Mouse (Mus musculus) adrenal gland, postnatal 14 days (tissue): ENCODE measurements around the gene Ndufs2. TPM values are rescaled to one million over a fixed set of nuclear protein-coding genes. Genes with fewer than 3 reads are reported as not detected.
A peak's percentile ranks its signal among the peaks of the same experiment; 100 is the strongest.
"Not testable (repeated sequence)": the region's sequence is repeated elsewhere in the genome, so short reads cannot be mapped to it uniquely, and the experiment has no call there.

Source experiments
- DNase-seq: peaks from one replicate; pipeline ENCODE4 v3.0.0; 2021; ENCODE audit warnings: mixed read lengths
- total RNA-seq: library from RNA; stranded (reverse); gene quantifications from 2 replicates; pipeline ENCODE4 v1.2.3, GENCODE M21; 2021

Ndufs2 gene
- total RNA-seq, 1 experiment from 2014 or later, result 875 TPM

DNA sequence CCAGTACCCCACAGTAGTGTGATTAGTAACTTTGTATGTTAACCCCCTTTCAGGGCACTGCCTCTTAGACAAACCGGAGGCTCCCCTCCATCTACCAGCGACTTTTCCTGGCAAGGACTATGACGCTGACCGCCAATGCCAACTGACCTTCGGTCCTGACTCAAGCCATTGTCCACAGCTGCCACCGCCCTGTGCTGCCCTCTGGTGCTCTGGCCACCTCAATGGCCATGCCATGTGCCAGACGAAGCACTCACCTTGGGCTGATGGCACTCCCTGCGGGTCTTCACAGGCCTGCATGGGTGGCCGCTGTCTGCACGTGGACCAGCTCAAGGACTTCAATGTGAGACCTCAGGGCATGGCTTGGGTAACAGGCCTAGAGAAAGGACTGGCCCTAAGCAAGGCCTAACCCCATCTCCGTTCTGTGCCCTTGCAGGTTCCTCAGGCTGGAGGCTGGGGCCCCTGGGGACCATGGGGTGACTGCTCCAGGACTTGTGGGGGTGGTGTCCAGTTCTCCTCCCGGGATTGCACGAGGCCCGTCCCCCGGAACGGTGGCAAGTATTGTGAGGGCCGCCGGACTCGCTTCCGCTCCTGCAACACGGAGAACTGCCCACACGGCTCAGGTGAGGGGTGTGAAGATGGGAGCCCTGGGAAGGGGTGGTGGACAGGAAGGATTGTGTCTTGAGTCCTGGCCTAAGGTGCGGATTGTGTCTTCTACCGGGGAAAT, 5.1 kb upstream of the Ndufs2 start:
- DNase-seq, result peak; percentile 84

DNA sequence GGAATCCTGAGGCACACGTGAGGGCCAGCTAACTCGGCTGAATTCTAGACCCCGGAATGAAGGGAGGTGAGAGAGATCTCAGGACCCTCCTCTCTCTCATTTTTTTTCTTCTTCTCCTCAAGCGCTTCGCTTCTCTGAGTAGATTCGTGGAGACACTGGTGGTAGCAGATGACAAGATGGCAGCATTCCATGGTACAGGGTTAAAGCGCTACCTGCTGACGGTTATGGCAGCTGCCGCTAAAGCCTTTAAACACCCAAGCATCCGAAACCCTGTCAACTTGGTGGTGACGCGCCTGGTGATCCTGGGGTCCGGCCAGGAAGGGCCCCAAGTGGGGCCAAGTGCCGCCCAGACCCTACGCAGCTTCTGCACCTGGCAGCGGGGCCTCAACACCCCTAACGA, 1.2 kb upstream of the Ndufs2 start:
- DNase-seq, result no peak

DNA sequence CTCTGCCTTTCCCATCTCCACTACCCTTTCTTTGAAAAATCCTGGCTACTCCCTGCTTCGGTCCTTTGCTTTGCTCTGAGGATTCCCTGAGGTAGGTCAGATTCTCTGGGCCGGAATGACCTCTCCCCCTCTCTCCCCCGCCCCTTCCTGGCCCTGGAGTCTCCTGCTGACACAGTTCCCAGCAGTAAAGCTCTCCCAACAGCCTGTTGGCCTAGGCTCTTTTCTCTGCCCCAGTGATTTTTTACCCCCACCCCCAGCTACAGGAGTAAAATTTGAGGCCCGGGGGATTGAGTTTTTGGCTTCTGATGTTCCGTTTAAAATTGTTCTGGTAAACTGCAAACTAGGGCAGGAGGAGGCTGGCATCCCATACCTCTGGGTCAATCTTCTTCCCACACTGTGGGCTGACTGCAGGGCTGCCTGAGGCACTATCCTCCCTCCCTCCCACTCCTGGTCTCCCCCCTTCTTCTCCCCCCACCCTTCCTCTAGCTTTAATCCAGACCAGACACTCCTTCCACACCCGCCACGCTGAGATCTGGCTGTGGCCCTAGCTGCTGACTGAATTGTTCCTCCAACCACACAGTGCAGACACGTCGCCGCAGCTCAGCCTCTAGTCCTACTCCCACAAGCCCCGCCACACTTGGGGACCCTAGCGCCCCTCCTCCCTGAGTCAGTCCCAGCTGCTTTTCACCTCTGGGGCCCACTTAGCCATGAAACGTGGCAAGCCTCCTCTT, 571 bp upstream of the Ndufs2 start:
- DNase-seq, result peak; percentile 62

DNA sequence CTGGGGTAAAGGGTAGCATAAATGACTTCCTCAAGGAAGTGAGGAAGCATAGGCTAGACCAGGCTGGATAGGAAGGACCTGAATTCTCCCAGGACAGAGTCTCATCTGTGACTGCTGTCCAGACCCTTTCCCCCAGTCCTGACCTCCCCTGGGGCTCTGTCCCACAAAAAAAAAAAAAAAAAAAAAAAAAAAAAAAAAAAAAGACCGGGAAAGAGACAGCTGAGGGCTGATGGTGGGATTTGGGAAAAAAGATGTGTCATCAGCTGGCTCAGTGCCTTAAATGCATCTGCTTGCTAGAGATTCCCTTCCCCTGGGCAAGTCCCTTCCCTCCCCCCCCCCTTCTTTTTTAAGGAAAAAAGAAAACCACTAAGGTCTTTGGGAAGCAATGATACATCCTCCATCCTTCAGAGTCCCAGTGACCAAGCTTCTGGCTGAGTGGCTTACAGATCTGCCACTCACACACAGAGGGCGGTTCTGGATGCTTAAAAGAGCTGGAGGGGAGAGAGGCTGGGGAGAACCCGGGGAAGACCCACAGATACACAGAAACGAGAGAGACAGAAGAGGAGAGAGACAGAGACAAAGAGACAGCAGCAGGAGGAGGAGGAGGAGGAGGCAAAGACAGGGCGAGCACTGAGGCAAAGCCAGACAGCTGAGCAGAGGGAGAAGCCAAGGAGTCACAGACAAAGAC, 1.1 kb downstream of the Ndufs2 start, which contains the start of gene Adamts4:
Gene Adamts4 (plus strand): TSS at position 509 of the 688 bp plus-strand sequence.
- peak; percentile 57 for DNase-seq

DNA sequence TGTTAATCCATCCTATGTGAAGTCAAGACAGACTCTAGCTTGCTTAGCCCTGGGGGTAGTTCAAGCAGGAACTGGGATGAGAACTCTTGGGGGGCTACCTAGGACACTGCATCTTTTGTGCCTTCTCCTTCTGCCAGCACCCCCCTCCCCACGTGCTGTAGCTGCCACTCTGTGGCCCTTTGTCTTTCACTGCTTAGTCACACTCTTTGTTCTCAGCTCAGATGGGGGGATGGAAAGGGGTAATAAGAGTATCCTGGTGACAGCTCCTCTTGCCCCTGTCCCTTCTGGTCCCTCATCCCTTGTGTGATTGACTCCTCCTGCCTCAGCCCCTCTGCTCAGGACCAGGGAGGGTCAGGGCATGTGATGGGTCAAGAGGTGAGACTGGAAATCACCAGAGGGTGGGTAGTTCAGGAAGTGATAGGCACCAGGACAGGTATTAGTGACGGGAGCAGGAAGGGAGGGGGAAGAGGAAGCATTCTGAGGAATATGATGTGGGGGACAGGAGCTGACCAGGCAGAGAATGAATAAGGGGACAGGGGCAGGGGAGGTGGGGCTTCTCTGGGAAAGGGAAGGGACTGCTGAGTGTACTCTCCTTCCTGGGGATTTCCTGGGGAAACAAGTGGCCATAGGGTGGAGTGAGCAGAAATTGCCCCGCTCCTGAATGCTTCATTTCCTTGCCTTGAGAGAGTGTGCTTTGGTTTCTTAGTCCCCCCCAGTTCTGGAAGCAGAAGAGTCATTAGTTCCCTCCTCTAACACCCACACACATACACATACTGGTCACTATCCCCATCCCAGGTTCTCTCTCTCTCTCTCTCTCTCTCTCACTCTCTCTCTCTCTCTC, 2.6 kb downstream of the Ndufs2 start:
- no peak for DNase-seq

GRCm38 (mm10) chr1:171247916-171248315, 3.3 kb downstream of the Ndufs2 start:
- no peak for DNase-seq

DNA sequence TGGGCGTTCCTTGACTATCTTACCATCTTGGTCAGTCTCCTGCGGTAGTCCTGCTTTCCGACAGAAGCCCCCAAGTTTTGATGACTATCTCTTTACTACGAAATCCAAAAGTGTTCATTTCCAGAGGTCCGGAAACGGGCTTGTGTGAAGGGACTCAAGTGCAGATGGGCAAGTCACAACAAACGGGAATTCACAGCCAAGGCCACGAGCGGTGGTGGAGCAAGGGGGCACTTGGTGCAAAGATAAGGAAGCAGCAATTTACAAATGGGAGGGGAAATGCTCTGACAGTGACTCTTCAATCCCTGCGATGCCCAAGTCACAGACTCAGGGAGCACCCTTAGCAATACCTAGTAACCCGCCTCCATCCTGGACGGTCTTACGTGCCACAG, 3.7 kb downstream of the Ndufs2 start:
- DNase-seq, result peak; percentile 63

- DNase-seq, result peak; percentile 98
These were observed 4.3 kb downstream of the Ndufs2 start for GRCm38 (mm10) chr1:171246709-171247452.

DNA sequence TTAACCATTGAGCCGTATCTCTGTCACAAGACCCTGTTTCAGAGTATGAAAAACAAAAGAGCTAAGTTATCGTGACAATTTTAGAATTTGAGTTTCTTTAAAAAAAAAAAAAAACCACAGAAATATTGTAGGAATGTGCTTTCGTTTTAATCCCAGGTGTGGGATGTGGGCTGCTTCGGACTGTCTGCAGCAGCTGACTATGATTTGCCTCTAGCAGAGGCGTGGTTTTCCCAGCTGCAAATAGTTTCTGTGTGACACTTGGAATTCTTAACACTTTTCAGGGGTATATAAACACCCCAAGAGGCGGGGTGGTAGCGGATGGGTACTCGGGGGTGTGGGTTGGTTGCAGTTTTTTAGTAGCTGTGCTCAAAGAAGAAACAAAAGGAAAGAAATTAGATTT, 5.8 kb downstream of the Ndufs2 start:
- no peak for DNase-seq

GRCm38 (mm10) chr1:171241952-171242351, 9.2 kb downstream of the Ndufs2 start:
- DNase-seq, result not testable (repeated sequence)

DNA sequence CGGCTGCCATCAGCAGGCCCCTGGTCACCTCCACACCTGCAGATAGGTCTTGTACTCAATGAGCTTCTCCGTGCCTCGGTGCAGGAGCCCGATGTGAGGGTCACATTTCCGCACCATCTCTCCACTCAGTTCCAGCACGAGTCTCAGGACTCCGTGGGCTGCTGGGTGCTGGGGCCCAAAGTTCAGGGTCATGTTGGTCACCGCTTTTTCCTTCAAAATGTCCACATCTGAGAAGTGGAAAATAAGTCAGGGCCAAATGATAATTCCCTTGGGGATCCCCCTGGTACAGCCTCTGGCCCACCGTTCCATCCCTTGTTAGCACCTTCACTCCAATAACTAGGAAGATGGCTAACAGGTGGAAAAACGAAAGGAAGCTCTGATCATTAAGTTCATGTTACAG, 10.3 kb downstream of the Ndufs2 start:
- DNase-seq, result peak; percentile 40

GRCm38 (mm10) chr1:171239992-171240744, 11.0 kb downstream of the Ndufs2 start:
- DNase-seq, result peak; percentile 78

DNA sequence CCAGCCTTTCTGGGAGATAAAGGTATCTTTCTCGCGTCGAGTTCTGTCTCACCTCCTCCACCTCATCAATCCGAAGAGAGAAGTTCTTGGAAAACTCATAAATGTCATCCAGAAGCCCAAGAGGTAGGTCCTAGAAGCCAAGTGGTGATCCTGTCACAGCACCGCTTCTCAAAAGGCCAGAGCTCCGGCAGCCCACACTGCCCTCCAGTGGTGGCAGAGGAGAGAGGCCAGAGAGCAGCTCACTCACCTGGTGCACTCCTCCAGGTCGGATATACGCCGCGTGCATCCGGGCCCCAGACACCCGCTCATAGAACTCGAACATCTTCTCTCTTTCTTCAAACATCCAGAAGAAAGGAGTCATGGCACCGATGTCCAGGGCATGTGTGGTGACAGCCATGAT, 12.7 kb downstream of the Ndufs2 start:
- peak; percentile 85 for DNase-seq

DNA sequence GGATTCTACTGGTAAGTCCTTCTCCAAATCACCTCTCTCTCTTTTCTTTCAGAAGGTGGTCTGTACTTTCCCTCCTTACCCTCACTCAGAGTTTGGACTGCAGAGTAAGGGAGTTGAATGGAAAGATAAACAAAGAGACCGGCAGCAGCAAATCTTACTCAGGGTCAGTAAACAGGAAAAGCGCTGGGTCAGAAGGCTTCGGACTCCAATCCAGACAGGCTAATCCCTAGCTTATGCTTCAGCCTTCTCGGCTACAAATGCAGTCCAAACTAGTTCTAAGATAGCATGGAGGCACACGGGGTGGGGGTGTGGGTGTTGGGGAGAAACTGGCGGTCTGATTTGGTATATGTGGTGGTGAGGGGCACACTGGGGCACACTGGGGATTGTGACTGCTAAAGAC, 13.8 kb downstream of the Ndufs2 start:
- DNase-seq, result no peak

DNA sequence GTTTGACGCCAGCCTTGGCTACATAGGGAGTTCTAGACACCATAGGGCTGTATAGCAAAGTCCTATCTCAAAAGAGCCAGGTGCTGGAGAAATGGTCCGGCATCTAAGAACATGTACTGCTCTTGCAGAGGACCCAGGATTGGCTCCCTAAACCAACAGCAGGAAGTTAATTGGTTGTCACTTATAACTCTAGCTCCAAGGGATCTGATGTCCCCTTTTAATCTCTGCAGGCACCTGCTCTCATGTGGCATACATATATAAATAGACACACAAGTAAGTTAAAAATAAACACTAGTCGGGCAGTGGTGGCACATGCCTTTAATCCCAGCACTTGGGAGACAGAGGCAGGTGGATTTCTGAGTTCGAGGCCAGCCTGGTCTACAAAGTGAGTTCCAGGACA, 15.4 kb downstream of the Ndufs2 start:
- no peak for DNase-seq

DNA sequence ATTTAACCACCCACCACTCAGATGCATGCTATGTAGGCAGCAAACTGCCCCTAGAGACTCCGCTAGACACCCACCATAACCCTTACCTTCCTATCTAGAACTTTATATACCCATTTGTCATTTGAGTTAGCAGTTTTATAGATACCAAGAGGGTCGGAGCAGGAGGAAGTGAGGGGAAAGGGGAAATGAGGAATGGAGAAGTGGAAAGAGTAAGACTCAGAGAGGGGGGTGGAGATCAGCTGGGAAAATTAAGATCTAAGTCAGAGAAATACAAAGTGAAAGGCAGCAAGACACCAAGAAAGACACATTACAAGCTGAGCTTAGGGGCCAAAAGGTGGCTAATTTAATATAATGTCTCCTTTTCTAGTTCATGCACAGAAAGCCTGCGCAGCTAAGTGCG, 16.6 kb downstream of the Ndufs2 start:
- DNase-seq, result no peak

- DNase-seq, result no peak
These were observed 17.1 kb downstream of the Ndufs2 start, which contains the start of gene Fcer1g for GRCm38 (mm10) chr1:171234126-171234525. Gene Fcer1g (minus strand): TSS chr1:171234365.

DNA sequence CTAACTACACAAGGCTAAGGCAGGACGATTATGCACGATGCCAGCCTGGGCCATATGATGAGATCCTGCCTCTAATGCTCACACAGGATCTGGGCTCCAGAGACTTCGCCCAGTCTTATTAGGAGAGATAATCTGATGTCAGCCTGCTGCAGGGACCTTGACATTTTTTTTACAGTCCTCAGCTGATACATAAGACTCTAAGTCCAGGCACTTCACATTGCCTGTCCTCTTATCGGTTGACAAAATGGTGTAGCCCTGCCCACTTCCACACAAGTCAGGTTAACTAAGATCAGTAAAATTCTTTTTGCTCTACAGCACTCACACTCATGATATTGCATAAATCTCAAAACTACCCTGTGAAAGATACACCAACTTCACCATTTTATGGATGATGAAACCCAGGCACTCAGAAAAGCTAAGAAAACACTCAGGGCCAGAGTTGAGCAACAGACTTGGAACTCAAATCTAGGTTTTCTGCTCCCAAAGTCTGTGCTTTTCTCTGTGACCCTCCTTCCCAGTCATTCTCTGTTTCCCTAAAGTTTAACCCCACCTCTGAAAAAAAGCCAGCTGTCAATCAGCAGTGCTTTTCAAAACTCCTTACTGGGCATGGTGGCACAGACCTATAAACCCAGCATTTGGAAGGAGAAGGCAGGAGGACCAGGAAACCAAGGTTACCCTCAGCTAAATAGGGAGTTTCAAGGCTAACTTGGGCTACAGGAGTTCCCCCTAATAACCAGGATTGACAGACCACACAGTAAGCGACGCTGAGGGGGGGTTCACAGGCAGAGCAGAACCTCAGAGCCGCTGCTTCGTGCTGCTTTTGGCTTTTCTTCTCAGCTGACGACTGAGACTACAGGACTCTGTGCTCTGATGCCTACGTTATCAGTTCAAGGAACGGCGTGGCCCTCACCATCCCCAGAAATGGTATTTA, 18.1 kb downstream of the Ndufs2 start:
- DNase-seq, result peak; percentile 44

- DNase-seq, result no peak
These were observed 18.8 kb downstream of the Ndufs2 start for GRCm38 (mm10) chr1:171232348-171232747.
